Mouse (Mus musculus): ENCODE measurements at regions not wholly inside any gene's neighbourhood (a gene's known extent, or its start where the extent isn't known, plus 50 kb on each side); places are given as distances from the start of the nearest gene placed in this dataset.

DNA sequence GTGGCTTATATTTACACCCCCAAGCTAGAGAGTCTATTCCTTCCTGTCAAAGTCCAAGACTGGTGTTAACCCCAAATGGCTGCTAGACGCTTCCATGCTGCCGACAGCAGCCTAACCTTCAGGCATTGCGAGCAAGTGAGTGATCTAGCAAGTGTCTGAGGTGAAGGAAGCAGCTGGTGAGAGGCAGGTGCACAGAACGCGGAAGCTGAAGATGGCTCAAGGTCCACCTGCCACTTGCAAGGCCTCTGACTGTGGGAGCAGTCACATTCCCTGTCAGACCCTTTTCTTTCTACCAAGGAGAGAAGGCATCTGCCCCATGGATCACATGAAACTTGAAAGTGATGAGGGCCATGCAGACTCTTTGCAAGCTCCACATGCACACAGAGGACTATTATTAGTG lies 193.1 kb upstream of the Lpp start:
- TF ChIP-seq GATA1 (IDR thresholded peaks at IDR 0.05; ENCODE audit: borderline replicate concordance, low read length) (no peak), FLI1 (IDR thresholded peaks at IDR 0.05; ENCODE audit: low read length) (no peak)
